Mouse (Mus musculus): ENCODE data around the gene Bmp6.

DNA sequence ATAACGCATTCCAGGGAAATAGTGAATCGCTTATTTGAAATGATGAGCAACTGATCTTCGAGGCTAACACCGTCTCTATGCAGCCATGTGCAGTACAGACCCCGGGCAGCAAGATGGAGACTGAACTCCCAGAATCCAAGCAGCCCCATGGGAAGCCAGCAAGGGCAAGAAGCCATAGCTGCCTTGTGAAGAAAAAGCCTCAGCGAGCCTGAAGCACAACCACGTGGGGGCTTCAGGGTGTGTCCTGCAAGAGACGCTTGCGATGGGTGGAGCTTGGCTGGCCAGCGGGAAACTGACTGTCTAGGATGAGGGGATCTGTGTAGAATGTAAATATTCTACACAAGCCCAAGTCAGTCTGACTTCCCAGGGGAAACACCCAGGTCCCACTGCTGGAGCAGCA lies 167.1 kb downstream of the Bmp6 start:
- TF ChIP-seq POLR2A (IDR thresholded peaks at IDR 0.05; ENCODE audit: low read depth, low read length) = no peak
- TF ChIP-seq CTCF (conservative IDR thresholded peaks at IDR 0.05; ENCODE audit: insufficient read depth, insufficient read length, low read depth, low read length) = no peak
